Mouse (Mus musculus) ovary, adult 18-20 months (tissue): ENCODE data around the gene Emsy.

Source experiments
- DNase-seq: peaks from one replicate; pipeline ENCODE4 v3.0.0; 2022; ENCODE audit warnings: low spot score, mixed read lengths

Gene Emsy

DNA sequence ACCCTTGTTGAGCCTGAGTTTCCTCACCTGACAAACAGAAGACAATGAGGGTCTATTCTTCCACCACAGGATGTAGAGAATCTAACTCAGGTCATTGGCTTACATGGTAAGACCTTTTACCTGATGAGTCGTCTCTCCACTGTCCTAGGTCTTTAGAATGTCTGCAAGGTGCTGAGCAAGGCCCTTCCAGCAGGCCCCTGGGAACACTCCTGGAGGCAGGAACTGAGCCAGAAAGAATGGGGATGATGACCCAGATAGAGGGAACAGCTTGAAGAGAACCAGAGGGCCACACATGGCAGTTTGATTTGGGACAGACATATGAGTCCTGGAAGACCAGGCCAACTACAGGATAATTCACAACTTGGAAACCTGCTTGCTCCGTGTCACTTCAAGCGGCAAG is 114.3 kb downstream of the Emsy start:
- DNase-seq, result no peak

DNA sequence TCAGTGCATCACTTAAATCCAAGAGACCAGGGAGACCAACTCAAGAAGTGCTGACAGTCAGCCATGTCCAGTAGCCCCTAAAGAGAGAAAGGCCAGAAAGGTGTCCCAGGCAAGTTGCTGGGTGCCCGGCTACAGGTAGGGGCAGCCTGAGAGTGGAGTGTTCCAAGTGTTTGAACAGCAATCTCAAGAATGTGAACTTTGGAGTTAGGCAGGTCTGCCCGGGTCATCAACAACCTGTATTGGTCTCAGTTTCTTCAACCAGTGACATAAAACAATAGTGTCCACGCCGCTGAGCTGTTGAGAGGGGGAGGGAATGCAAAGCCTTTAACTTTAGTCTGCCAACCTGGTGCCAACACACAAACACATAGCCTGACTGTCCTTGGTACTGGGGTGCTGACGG is 115.0 kb downstream of the Emsy start:
- no peak for DNase-seq

DNA sequence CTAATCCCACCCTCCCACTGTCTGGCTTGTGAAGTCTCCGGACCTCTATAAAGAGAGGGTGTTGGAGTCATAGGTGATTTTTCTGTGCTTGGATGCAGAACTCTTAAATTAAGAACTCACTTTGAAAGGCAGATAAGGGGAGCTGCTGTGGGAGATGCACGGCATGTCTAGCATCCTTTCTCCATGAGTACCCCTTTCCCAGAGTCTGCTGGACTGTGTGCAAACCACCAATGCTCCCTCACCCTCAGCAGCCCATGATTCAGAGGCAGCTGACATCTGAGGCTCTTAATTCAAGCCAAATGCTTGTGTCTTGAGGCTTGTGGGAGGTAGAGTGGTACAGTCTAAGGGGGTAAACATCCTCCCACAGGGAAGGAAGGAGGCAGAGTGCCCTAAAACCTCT is 115.7 kb downstream of the Emsy start:
- DNase-seq, result no peak

DNA sequence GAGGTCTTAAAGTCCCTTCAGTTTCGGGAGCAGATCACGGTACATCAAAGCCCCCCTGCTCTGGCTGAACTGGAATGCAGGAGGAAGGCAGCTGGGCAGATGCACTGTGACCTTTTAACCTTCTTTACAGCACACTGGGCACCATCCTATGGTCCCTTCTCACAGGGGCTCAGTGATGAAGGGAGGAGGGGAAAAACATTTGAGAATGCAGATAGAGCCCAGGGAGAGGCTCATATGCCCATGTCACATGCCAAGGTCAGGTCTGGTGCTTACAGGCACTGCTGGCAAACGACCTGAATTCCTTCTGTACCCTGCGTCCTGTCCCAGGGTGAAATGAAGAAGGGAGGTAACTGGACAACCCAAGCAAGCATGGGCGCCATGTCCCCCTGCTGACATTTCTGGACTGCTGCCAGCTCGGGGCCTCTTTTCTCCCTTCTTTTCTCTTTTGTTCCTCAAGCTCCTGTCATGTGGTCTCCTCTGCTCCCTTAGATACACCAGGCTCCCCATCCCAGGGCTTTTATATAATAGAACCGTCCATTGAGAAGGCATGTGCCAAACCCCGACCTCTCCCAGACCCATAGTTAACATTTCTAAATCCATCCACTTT is 118.5 kb downstream of the Emsy start:
- DNase-seq, result no peak

DNA sequence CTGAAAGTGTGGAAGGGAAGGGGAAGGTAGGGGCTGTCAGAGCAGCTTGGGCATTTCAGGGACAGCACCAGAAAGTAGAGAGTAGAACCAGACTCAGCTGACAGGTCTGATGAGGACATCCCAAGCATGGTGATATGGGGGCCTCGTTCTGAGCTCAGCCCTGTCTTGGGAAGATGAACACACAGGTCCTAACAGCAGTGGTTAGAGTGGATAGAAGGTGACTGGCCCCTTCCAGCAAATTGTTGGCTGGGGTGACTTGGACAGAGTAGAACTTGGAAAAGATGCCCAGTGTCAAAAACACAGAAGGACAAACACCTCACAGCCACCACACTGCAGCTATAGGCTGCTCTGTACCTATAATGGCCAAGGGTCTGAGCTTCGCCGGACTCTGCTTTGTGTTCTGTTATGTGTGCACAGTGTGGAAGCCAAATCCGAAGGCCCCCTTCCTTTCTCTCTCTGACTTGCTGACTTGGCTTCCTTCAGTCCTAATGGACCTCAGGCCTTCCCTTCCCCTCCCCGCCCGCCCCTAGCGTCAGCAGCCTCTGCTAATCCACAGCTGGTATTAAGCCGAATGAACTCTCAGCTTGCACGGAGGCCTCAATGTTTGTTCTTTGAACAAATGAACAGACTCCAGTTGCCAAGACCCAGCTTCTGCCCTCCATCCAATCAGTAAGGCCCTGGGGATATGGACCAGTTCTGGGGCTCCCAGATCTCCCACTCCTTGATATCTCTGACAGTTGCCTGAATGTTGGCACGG is 119.2 kb downstream of the Emsy start:
- DNase-seq, result no peak
